Mouse (Mus musculus) heart, embryonic 13.5 days (tissue): ENCODE measurements around the gene C8b. TPM values are rescaled to one million over a fixed set of nuclear protein-coding genes. Genes with fewer than 3 reads are reported as not detected.
A peak's percentile ranks its signal among the peaks of the same experiment; 100 is the strongest.

ENCODE experiments used
- ATAC-seq: fragments of 200-750 bp; cut with Nextera tagmentation; 2 replicates; pipeline ENCODE4 v1.8.0; 2017; ENCODE audit warnings: moderate TSS enrichment; ENCODE audit not compliant: insufficient number of reproducible peaks, low FRiP score, low TSS enrichment; ENCODE audit errors: extremely low read depth
- H3K27ac ChIP-seq: fragments of 300-500 bp; sonication (generic); replicated peaks from 2 replicates; pipeline ENCODE4 v1.5.1; 2015; ENCODE audit warnings: moderate library complexity, mild to moderate bottlenecking, inconsistent platforms
- H3K27me3 ChIP-seq: fragments of 300-500 bp; sonication (generic); replicated peaks from 2 replicates; pipeline ENCODE4 v1.6.1; 2015; ENCODE audit warnings: mild to moderate bottlenecking, inconsistent platforms
- H3K36me3 ChIP-seq: fragments of 300-500 bp; sonication (generic); 2 replicates; pipeline ENCODE4 v1.6.1; 2015; ENCODE audit warnings: mild to moderate bottlenecking, inconsistent platforms
- H3K4me1 ChIP-seq: fragments of 300-500 bp; sonication (generic); 2 replicates; pipeline ENCODE4 v1.6.1; 2015; ENCODE audit warnings: inconsistent platforms
- H3K4me2 ChIP-seq: fragments of 300-500 bp; sonication (generic); 2 replicates; pipeline ENCODE4 v1.6.1; 2015; ENCODE audit warnings: inconsistent platforms, mild to moderate bottlenecking, moderate library complexity
- H3K4me3 ChIP-seq: fragments of 300-500 bp; sonication (generic); 2 replicates; pipeline ENCODE4 v1.5.1; 2015; ENCODE audit warnings: moderate library complexity, mild to moderate bottlenecking, inconsistent platforms
- H3K9ac ChIP-seq: fragments of 300-500 bp; sonication (generic); 2 replicates; pipeline ENCODE4 v1.6.1; 2015; ENCODE audit warnings: inconsistent platforms, mild to moderate bottlenecking, moderate library complexity
- H3K9me3 ChIP-seq: fragments of 300-500 bp; sonication (generic); 2 replicates; pipeline ENCODE4 v1.6.1; 2016; ENCODE audit warnings: inconsistent platforms
- WGBS: fragments of 180-500 bp; shearing (Covaris S2); methylation state at CpG from one replicate; pipeline ENCODE4 v1.1.7; 2015; ENCODE audit warnings: mixed read lengths; 5-methylcytosine and 5-hydroxymethylcytosine counted together
- polyA plus RNA-seq: library from polyadenylated mRNA; unstranded; fragments of >200 nt; fragmentation: Nextera tagmentation; extraction: Ambion mirVana; gene quantifications from 2 replicates; pipeline ENCODE4 v1.2.1, GENCODE M21; 2015

C8b gene
- polyA plus RNA-seq = 0.12 and 0.55 TPM in 2 replicates

- Histone ChIP-seq H3K9ac (no peak within 1 kb of the TSS), H3K4me1 (0 out of 2 replicates have a peak, but pooled peaks cover 3% of the 10 kb centered on the region), H3K27ac (no peak within 1 kb of the TSS), H3K4me3 (no peak within 1 kb of the TSS), H3K9me3 (no peaks in the 10 kb centered on the region), H3K36me3 (no peaks in the 10 kb centered on the region), H3K4me2 (no peak within 1 kb of the TSS), H3K27me3 (peaks cover 26% of the 10 kb centered on the region)
- no peak for ATAC-seq
- WGBS = 82% methylated on average over 8 of the region's 8 CpGs
Measured at GRCm38 (mm10) chr4:104766065-104766464, at the start of gene C8b. TSS of gene C8b (plus strand) at chr4:104766317.

- no peak overlapping the region for H3K4me3 ChIP-seq
- WGBS = 76% methylated on average over 1 of the region's 1 CpGs
- H3K4me1 ChIP-seq = peaks cover 34% of the 10 kb centered on the region
- H3K9me3 ChIP-seq = no peaks in the 10 kb centered on the region
- H3K9ac ChIP-seq = no peak overlapping the region
- H3K27ac ChIP-seq = no peak overlapping the region
- no peaks in the 10 kb centered on the region for H3K27me3 ChIP-seq
- no peaks in the 10 kb centered on the region for H3K36me3 ChIP-seq
- H3K4me2 ChIP-seq = no peak overlapping the region
- ATAC-seq = no peak
Measured at GRCm38 (mm10) chr4:104716506-104716905, 49.6 kb upstream of the C8b start.

- Histone ChIP-seq H3K9ac (no peak overlapping the region), H3K4me1 (peaks cover 36% of the 10 kb centered on the region), H3K9me3 (no peaks in the 10 kb centered on the region), H3K27ac (no peak overlapping the region), H3K4me2 (no peak overlapping the region), H3K27me3 (no peaks in the 10 kb centered on the region), H3K36me3 (no peaks in the 10 kb centered on the region), H3K4me3 (no peak overlapping the region)
- no peak for ATAC-seq
- 60% methylated on average over 13 of the region's 13 CpGs for WGBS
Measured at GRCm38 (mm10) chr4:104718973-104719795, 46.9 kb upstream of the C8b start.

GRCm38 (mm10) chr4:104723527-104724045, 42.5 kb upstream of the C8b start:
- H3K36me3 ChIP-seq = no peaks in the 10 kb centered on the region
- H3K27ac ChIP-seq = no peak overlapping the region
- H3K4me2 ChIP-seq = no peak overlapping the region
- no peaks in the 10 kb centered on the region for H3K9me3 ChIP-seq
- H3K4me1 ChIP-seq = peaks cover 20% of the 10 kb centered on the region
- H3K4me3 ChIP-seq = no peak overlapping the region
- no peak for ATAC-seq
- H3K27me3 ChIP-seq = no peaks in the 10 kb centered on the region
- WGBS = 66% methylated on average over 6 of the region's 6 CpGs
- no peak overlapping the region for H3K9ac ChIP-seq

- WGBS = 74% methylated on average over 5 of the region's 5 CpGs
- no peak for ATAC-seq
- H3K27me3 ChIP-seq = no peaks in the 10 kb centered on the region
- peaks cover 21% of the 10 kb centered on the region for H3K4me1 ChIP-seq
- H3K4me3 ChIP-seq = no peak overlapping the region
- no peaks in the 10 kb centered on the region for H3K9me3 ChIP-seq
- no peak overlapping the region for H3K27ac ChIP-seq
- no peaks in the 10 kb centered on the region for H3K36me3 ChIP-seq
- H3K4me2 ChIP-seq = no peak overlapping the region
- no peak overlapping the region for H3K9ac ChIP-seq
Measured at GRCm38 (mm10) chr4:104724258-104724657, 41.9 kb upstream of the C8b start.

- Histone ChIP-seq H3K9me3 (no peaks in the 10 kb centered on the region), H3K27ac (no peak overlapping the region), H3K4me1 (peaks cover 13% of the 10 kb centered on the region), H3K4me2 (no peak overlapping the region), H3K4me3 (no peak overlapping the region), H3K9ac (no peak overlapping the region), H3K27me3 (no peaks in the 10 kb centered on the region), H3K36me3 (no peaks in the 10 kb centered on the region)
- 44% methylated on average over 3 of the region's 3 CpGs for WGBS
- ATAC-seq = no peak
Measured at GRCm38 (mm10) chr4:104725673-104726072, 40.4 kb upstream of the C8b start.

- 27% methylated on average over 8 of the region's 8 CpGs for WGBS
- no peaks in the 10 kb centered on the region for H3K9me3 ChIP-seq
- H3K4me3 ChIP-seq = no peak overlapping the region
- H3K9ac ChIP-seq = no peak overlapping the region
- H3K4me2 ChIP-seq = peak overlapping the region; percentile 13; the same call in 1 of the 2 replicates
- no peaks in the 10 kb centered on the region for H3K27me3 ChIP-seq
- no peaks in the 10 kb centered on the region for H3K36me3 ChIP-seq
- no peak; the same call in 1 of the 2 replicates for ATAC-seq
- no peak overlapping the region for H3K27ac ChIP-seq
- H3K4me1 ChIP-seq = peaks cover 11% of the 10 kb centered on the region
Measured at GRCm38 (mm10) chr4:104729185-104729584, 36.9 kb upstream of the C8b start.

GRCm38 (mm10) chr4:104746500-104746899, 19.6 kb upstream of the C8b start:
- WGBS = 35% methylated on average over 6 of the region's 6 CpGs
- ATAC-seq = no peak
- H3K9me3 ChIP-seq = no peaks in the 10 kb centered on the region
- no peaks in the 10 kb centered on the region for H3K36me3 ChIP-seq
- H3K27me3 ChIP-seq = peaks cover 33% of the 10 kb centered on the region
- H3K27ac ChIP-seq = no peak overlapping the region
- no peak overlapping the region for H3K9ac ChIP-seq
- H3K4me3 ChIP-seq = no peak overlapping the region
- no peak overlapping the region for H3K4me2 ChIP-seq
- peaks cover 15% of the 10 kb centered on the region for H3K4me1 ChIP-seq

- no peak for ATAC-seq
- Histone ChIP-seq H3K4me3 (no peak overlapping the region), H3K27me3 (peaks cover 35% of the 10 kb centered on the region), H3K9ac (no peak overlapping the region), H3K27ac (no peak overlapping the region), H3K4me2 (no peak overlapping the region), H3K36me3 (no peaks in the 10 kb centered on the region), H3K9me3 (no peaks in the 10 kb centered on the region), H3K4me1 (no peaks in the 10 kb centered on the region)
- 61% methylated on average over 3 of the region's 3 CpGs for WGBS
Measured at GRCm38 (mm10) chr4:104754090-104754489, 12.0 kb upstream of the C8b start.

- Histone ChIP-seq H3K27me3 (no peaks in the 10 kb centered on the region), H3K4me3 (no peak overlapping the region), H3K9ac (no peak overlapping the region), H3K27ac (no peak overlapping the region), H3K9me3 (no peaks in the 10 kb centered on the region), H3K4me2 (no peak overlapping the region), H3K36me3 (no peaks in the 10 kb centered on the region), H3K4me1 (0 out of 2 replicates have a peak, but pooled peaks cover 4% of the 10 kb centered on the region)
- no peak for ATAC-seq
- 60% methylated on average over 13 of the region's 13 CpGs for WGBS
Measured at GRCm38 (mm10) chr4:104760878-104761624, 5.1 kb upstream of the C8b start.

- H3K9ac ChIP-seq = no peak overlapping the region
- no peak overlapping the region for H3K4me2 ChIP-seq
- H3K4me3 ChIP-seq = no peak overlapping the region
- H3K27me3 ChIP-seq = peaks cover 26% of the 10 kb centered on the region
- no peaks in the 10 kb centered on the region for H3K9me3 ChIP-seq
- H3K36me3 ChIP-seq = no peaks in the 10 kb centered on the region
- 72% methylated on average over 4 of the region's 4 CpGs for WGBS
- no peak for ATAC-seq
- no peak overlapping the region for H3K27ac ChIP-seq
- H3K4me1 ChIP-seq = no peaks in the 10 kb centered on the region
Measured at GRCm38 (mm10) chr4:104768190-104768589, 2.1 kb downstream of the C8b start.
